Mouse (Mus musculus) granulocyte monocyte progenitor cell, adult 5-6 weeks (primary cell): Measurements from ENCODE around the gene Etv6. TPM values are rescaled to one million over a fixed set of nuclear protein-coding genes. Genes with fewer than 3 reads are reported as not detected.
A peak's percentile ranks its signal among the peaks of the same experiment; 100 is the strongest.

Experiments
- ATAC-seq: replicated peaks from 2 replicates; pipeline ENCODE4 v1.8.0; 2016; ENCODE audit warnings: mild to moderate bottlenecking, moderate TSS enrichment, inconsistent platforms; ENCODE audit not compliant: poor library complexity, severe bottlenecking
- total RNA-seq, 2 experiments: library from RNA; stranded (forward) in 1 of 2; stranded (reverse) in 1 of 2; fragments of 200-712, 200-1000 nt in 1 of 2; fragments of >200 nt in 1 of 2; fragmentation: Nextera tagmentation in 1 of 2; gene quantifications; 2 replicates each; pipeline ENCODE4 v1.2.3; 2014 to 2017

Etv6 gene
- total RNA-seq, 2 experiments from 2014 or later, result 83.9 to 100 TPM

DNA sequence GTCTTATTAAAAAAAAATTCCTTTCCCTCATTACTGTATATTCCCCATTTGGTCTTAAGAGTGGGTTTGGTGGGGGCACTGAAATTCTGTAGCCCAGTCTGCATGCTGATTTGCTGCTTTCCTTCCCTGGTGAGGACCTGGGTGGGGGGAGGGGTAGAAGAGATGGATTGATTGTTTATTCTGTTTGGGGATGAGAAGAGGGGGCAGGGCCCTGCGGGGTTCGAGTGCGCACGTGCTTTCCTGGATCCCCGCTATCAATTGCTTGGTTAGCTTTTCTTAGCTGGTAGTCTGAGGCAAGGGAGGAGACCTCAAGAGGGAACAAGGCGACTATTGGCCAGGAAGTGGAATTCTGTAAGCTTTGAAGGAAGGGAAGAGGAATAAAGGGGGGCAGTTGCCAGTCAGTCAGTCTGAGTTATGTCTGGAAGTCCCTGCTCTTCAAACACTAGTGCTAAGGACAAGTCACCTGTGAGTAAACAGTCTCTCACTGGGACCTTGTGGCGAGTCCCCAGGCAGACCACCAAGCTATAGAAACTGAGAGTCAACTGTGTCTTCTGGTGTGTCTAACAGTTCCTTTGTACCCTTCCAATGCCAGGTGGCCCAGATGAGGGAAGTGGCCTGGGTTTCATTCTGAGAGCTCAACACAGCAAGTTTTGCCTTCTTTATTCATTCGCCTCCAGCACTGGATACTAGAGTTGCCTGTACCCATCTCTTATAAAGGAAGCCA lies 120.6 kb downstream of the Etv6 start:
- ATAC-seq, result peak; percentile 60

DNA sequence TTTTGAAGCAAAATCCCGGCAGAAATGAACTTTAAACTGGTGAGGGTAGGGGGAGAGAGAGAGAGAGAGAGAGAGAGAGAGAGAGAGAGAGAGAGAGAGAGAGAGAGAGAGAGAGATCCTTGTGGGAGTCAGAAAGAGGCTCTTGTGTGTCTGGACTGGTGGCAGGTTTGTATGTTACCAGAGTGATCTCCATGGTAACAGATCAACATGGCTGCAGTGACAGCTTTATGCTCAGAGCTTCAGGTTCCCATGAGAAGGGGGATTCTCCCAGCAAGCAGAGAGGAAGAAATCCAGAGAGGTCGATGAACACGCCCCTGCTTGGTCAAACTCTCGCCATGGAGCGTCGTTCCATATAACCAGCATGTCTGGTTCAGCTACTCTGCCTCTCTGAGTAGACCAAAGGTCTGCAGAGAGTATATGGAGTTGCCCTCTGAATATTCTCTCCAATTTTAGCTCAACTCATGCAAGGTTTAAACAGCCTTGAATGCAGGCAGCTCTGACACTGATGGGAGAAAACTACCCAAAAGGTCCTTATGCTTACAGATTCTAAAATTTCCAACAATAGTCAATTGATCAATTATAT lies 122.1 kb downstream of the Etv6 start:
- ATAC-seq, result no peak

DNA sequence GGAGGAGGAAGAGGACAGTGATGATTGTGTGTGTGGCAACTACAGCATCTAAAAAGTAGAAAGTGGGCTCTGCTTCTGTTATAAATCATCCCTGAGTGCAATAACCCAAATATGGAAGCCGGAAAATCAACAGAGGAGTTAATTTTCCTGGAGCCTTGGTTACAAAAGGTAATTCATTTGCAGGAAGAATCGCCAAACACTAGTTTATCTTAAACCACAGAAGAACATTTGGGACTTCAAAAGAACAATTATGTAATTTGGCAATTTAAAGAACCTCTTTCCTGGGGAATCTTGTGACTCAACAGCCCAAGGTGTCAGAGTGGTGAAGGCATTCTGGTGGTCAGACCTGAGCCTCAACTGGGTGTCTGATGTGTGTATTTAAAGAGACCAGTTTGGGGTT lies 122.7 kb downstream of the Etv6 start:
- ATAC-seq, result no peak

DNA sequence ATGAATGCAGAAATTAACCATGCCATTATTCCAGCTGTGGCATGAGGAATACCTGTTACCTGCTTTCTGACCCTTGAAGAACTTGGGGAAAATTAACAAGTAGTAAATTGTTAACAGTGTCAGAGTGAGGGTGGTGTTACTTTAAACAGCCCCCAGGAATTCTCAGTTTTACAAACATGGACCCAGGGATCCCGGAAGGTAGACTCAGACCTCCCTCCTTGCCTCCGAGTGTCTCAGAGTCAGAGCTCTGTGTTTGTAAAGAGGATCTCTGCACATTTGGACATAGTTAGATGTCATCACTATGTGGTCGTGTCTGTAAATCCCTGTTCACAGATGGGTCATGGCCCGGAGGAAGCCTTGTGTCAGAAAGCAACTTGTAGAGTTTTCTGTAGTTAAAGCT lies 124.2 kb downstream of the Etv6 start:
- ATAC-seq, result peak; percentile 29; the same call in 1 of the 2 replicates

DNA sequence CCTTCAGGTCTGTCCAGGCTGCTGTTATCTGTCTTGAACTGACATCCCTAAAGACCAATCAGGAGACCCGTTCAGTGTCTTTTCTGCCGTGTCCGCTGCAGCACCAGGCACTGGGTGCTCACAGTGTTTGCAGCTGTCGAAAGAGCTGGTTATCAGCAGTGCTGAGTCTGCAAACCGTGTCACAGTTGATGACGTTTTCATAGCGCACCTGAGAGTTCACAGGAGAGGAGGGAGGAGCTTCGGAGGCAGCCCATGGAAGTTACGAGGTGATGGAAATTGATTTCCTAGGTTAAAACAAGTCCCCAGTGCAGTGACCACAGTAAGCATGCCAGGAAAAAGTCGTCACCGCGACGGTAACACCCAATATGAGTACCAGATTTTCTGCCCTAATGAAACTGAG lies 125.5 kb downstream of the Etv6 start:
- ATAC-seq, result no peak

DNA sequence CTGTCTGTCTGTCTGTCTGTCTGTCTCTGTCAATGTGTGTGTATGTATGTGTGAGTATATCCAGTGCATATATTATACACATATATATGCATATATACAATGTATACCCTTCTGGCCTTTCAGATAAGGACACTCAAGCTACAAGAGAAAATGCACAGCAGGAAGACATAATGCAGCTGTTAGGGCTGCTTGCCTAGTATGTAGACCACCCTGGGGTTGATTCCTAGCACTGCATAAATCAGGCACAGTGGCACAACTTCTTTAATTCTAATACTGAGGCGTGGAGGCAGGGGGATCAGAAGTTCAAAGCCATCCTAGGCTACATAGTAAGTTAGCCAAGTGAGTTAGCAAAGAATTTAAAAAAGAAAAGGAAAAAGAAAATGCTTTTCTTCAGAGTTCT lies 127.8 kb downstream of the Etv6 start:
- ATAC-seq, result no peak

DNA sequence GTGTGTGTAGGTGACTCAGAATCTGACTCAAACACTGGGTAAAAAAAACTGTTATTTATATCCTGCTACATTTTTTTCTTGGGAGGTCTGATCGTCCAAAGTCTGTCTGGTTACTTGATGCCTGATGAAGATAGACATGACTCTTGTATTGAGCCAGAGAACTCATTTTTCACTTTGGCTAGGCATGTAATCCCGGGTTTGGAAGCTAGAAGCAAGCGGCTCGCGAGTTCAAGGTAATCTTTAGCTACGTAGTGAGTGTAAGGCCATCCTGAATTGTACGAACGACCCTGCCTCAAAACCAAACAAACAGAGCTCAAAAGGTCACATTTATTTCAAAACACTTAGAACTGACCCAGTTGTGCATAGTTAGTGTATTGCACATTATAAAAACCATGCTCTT lies 128.9 kb downstream of the Etv6 start:
- no peak for ATAC-seq

DNA sequence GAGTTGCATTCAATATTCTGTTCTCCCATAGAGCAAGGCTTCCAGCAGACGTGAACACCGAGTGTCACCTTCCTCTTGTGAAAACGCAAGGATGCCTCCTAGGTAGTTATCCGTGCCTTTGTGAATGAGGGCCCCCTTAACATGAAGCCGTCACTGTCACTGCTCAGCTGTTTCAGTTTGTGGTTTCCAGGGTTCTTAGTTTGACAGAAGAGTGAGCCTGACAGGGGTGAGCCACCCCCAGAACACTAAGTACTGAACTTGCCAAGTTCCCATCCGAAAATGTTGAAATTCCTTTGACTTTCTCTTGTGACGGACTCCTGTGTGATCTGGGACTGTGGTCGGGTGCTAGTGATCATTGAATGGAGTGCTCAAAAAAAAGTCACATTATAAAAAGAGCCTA lies 129.5 kb downstream of the Etv6 start:
- peak; percentile 68 for ATAC-seq

DNA sequence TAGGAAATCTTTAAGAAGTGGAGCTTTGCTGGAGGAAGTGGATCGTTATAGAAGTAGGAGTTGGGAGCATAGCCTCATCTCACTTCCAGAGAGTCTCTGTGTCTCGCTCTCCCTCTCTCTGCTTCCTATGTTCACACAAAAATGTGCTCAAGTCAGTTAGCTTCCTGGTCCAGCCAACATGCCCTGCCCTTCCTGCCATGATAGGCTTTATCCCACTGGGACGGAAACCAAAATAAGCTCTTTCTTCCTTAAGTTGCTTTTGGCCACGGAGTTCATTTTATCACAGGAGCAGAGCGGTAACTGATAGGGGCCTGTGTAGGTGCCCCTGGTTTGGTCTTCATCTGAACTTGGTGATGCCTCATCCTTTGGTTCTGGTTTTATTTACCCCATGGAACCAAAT lies 132.5 kb downstream of the Etv6 start:
- ATAC-seq, result no peak

DNA sequence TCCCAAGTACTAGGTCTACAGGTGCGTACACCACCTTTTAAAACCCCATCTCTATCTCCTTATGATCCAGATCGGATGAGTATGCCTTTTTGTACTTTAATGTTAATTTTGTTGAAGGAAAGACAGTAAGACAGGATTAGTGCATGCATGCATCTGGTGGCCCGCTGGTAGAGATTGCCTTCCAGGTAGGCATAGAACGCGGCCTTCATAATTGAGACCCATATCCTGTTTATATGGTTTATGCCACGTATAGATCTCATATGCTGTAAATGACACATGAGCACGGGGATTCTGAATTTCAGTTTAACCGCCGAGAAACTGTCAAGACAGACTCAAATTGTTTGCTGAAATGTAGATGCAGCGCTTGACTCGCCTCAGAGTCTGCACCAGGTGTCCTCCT lies 133.3 kb downstream of the Etv6 start:
- ATAC-seq, result no peak

DNA sequence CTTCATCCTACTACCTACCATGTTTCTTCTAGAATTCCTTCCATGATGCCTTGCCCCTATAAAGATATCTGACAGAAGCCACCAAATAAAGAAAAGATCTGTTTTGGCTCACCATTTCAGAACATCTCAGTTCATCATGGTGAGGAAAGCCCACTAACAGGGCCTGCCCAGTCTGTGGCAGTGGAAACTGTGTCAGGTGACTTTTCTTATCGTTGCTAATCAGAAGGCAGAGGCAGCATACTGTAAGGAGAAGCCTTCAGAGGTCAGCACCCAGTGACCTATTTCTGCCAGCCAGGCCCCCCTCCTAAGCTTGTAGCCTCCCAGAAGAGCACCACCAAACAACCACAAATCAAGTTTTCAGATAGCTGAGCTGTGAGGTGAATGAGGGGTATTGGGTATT lies 135.7 kb downstream of the Etv6 start:
- ATAC-seq, result peak; percentile 11

DNA sequence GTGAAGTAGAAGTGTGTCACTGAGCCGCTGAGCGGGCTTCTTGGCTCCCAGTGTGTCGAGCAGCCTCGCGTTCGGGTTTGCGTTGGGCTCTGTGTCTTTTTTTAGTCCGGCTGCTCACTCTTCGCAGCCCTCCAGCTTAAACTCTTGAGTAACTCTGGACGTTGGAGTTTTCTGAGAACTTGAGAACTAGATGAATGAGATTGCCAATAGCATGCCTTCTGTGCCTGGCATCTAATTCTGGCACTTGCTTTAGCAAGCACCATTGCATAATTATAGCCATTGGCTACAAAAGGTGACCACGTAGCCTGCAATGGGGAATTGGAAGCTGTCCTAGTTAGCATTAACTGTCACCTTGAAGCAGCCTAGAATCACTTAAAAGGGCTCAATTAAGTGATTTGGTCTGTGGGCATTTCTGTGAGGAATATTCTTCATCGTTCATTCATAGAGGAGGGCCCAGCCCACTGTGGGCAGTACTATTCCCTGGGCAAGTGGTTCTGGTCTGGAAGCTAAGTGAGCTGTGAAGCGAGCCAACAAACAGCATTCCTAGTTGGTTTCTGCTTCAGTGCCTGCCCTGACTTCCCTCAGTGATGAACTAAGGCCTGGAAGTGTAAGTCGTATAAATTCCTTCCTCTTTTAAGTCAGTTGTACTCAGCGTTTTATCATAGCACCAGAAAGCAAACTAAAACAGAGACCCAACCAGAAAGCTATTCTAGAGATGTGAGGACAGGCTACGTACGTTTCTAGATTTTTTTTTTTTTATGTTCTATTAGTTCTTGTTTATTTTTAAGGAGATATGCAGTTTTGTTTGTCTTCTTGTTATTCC lies 136.6 kb downstream of the Etv6 start:
- peak; percentile 72 for ATAC-seq

DNA sequence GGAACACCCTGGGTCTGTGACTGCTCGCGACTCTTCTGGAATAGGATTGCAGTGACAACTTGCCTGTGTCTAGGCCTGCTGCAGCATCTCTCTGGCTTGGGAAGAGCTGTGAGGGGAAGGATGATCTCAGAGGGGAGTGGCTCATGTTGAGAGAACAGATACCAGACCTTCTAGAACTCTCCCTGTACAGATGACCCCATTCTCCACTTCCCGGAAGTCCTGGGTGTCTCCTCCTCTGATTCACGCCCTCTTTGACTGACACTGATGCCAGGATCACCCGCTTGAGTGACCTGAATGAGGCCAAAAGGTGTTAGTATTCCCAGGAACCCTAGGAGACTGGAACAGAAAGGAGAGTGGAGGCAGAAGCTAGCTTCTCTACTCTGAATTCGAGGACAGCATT lies 137.9 kb downstream of the Etv6 start:
- peak; percentile 43 for ATAC-seq

DNA sequence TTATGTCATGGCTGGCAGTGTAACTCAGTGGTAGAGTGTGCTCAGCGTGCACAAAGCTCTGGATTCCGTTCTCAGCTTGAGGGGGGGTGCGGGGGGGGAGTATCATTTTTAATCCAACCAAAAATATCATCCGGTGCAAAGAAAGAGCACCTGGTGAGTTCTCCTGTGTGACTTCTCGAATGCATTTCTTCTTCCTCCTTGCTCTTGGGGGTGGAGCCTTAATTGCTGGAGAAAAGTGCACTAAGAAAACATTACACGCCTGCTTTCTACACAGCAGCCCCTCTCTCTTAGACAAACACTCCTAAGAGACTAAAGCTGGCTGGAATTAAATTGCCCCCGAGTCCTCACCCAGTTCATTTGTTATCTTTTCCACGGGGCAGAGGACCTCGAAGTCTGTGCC lies 139.6 kb downstream of the Etv6 start:
- ATAC-seq, result no peak

DNA sequence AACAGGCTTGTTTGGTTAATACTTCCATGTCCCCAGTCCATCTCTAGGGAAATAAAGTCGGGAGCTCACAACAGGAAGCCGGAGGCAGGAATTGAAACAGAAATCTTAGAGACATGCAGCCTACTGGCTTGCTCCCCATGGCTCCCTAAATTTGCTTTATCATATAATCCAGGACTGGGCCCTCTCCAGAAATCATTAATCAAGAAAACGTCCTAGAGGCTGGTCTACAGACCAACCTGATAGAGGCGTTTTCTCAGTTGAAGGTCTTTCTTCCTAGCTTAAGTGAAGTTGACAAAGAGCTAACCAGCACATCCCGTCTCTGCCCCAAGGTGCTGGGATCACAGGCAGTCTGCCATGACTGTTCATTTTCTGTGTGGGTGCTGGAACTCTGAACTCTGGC lies 141.7 kb downstream of the Etv6 start:
- no peak for ATAC-seq

DNA sequence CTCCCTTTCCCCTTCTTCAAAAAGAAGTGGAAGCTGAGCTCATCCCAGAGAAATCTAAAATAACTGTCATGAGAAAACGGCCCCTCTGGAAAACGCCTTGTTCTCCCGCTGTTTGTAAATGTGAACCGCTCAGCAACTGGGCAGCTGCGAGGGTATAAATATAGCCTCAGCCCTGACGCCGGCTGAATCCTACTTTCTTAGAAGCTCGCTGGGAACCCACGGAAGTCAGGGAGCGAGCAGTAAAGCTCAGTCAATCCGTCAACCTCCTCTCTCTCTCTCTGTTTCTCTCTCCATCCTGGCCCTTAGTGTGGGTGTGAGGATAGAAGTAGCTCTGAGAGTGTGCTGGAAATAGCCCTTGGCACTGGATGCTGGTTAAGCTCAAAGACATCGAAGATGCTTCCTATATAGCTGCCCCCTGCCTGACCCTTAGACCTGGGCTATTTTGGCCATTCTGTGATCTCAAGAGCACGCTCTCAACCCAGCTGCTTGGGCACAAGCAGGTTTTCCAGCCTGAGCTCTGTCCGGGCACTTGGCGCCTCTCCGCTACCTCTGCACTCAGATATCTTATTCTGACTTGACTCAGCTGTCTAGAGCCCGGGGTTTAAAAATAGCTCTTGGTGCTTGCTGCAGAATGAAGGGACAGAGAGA lies 146.9 kb downstream of the Etv6 start:
- ATAC-seq, result no peak

DNA sequence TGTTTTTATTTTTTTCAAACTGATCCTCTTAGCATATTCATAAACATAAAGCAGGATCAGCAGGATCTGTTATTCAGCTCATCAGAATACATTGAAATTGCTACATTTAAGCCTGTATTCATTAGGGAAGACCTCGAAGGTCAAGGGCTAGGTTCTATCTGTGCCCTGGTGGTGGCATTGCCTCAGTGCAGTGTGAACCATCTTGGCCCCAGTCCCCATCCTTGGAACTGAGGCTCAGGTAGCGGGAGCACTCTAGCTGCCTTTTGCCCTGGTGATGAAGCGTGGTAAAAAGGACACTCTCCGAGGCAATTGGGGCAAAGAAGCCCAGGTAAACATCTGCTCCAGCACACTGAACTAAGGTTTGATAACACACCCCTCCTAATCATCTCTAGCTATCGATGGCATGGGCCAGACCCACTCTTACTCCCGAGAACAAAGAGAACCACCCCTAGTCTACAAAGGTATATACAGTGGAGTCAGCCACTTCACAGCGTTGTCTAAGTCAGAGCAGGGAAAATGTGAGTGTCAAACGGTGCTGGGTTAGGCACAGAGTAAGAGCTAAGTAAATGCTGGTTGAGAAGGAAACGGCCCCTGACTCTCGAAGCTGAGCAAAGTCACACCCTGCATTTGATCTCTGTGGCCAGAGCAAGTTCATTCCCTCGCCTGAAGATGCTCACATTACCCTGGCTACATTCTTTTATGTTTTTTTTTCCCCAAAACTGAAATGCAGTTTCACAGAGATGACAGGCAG lies 148.3 kb downstream of the Etv6 start:
- no peak for ATAC-seq

DNA sequence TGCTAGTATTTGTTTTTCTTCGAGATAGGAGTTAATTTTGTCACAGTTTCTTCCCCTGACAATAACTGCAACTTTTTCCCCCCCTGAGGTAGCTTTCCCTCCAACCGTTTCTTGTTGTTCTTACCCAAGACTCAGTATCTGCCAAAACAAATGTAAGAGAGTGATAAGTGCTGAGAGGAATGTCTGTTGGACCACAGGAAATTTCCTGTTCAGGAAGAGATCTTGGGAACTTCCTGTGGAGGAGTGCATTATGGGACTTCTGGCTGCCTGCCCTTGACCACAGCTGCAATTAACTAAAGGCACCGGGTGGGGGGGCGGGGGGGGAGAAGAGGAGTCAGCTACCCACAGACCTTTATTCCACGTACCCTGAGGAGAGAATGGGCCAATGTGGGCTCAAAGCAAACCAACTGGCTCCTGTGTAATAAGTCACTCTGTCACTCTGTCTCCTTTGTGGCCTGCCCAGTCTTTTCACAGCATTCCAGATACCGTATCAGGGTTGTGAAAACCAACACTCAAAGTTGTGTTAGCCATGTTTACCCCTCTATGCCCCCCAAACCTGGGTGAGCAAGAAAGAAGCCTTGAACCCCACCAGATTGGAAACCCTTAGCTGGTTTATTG lies 150.9 kb downstream of the Etv6 start:
- peak; percentile 63 for ATAC-seq

DNA sequence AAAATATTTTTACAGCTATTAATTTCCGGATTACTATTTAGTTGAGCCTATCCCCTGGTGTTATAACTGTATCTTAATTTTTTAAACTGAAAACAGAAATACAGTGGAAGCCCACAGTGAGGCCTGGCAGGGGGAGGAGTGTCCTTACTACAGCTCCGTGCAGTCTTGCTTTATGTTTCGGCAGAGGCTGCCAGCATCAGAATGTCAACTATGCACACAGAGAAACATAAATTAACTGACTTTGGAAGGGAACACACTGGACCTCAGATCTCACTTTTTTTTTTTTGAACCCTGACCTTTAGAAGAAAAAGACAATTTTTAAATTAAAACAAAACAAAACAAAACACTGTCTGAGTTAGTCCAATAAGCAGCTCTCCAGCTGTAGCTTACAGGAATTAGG lies 153.2 kb downstream of the Etv6 start:
- no peak for ATAC-seq

DNA sequence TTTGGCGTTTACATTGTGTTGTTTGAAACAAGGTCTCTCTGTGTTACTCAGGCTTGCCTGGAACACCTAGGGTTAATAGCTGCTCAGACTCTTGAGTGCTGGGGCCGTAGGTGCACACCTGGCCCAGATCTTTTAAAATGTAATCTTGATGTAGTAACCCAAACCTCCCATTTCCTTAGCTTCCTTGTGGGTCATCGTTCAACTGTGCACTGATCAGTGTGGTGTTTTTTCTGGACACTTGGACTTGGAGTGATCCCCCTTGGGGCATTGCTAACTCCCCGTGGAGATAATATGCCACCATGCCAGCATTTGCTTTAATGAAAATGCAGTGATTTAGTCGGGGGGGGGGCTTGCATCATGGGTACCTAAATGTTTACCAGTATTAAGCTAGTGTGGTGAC lies 153.7 kb downstream of the Etv6 start:
- ATAC-seq, result no peak
